Mouse (Mus musculus) c-Kit-positive CD71-negative TER-119-negative erythroid progenitor cells, embryonic 14.5 days (primary cell): ENCODE results near the gene Cldn6.
A peak's percentile ranks its signal among the peaks of the same experiment; 100 is the strongest.

Source experiments
- DNase-seq: peaks from one replicate; pipeline ENCODE4 v3.0.0-alpha.2; 2013; ENCODE audit warnings: low read depth

The Cldn6 gene

GRCm38 (mm10) chr17:23675127-23675526, 3.9 kb upstream of the Cldn6 start:
- no peak for DNase-seq

GRCm38 (mm10) chr17:23675564-23676281, 3.3 kb upstream of the Cldn6 start:
- DNase-seq: peak; percentile 75

- no peak for DNase-seq
These were observed 2.5 kb upstream of the Cldn6 start for GRCm38 (mm10) chr17:23676473-23677031.

GRCm38 (mm10) chr17:23677236-23677679, 1.8 kb upstream of the Cldn6 start, which contains the start of gene Tnfrsf12a:
Gene Tnfrsf12a (minus strand): TSS chr17:23677468.
- peak; percentile 82 for DNase-seq

- DNase-seq: no peak
These were observed 1.3 kb downstream of the Cldn6 start for GRCm38 (mm10) chr17:23680336-23680735.

- DNase-seq: no peak
These were observed 2.0 kb downstream of the Cldn6 start for GRCm38 (mm10) chr17:23681086-23681485.

GRCm38 (mm10) chr17:23682092-23682491, 3.0 kb downstream of the Cldn6 start:
- DNase-seq: no peak

- DNase-seq: no peak
These were observed 3.5 kb downstream of the Cldn6 start for GRCm38 (mm10) chr17:23682530-23682929.

GRCm38 (mm10) chr17:23683226-23683625, 4.2 kb downstream of the Cldn6 start:
- DNase-seq: no peak

GRCm38 (mm10) chr17:23683856-23684672, 5.0 kb downstream of the Cldn6 start, which contains the start of gene Cldn9:
Gene Cldn9 (minus strand): TSS chr17:23684026.
- no peak for DNase-seq

- DNase-seq: no peak
These were observed 15.4 kb downstream of the Cldn6 start for GRCm38 (mm10) chr17:23694491-23694890.

GRCm38 (mm10) chr17:23695801-23696200, 16.8 kb downstream of the Cldn6 start:
- no peak for DNase-seq

GRCm38 (mm10) chr17:23699131-23700077, 20.4 kb downstream of the Cldn6 start:
- DNase-seq: no peak

GRCm38 (mm10) chr17:23700079-23700478, 21.0 kb downstream of the Cldn6 start:
- DNase-seq: peak; percentile 85

GRCm38 (mm10) chr17:23703301-23703700, 24.3 kb downstream of the Cldn6 start:
- DNase-seq: no peak

GRCm38 (mm10) chr17:23704741-23705140, 25.7 kb downstream of the Cldn6 start:
- DNase-seq: no peak

- DNase-seq: no peak
These were observed 26.6 kb downstream of the Cldn6 start for GRCm38 (mm10) chr17:23705525-23706104.

GRCm38 (mm10) chr17:23706212-23706611, 27.2 kb downstream of the Cldn6 start:
- DNase-seq: peak; percentile 57

- DNase-seq: no peak
These were observed 38.0 kb downstream of the Cldn6 start for GRCm38 (mm10) chr17:23717003-23717402.

- DNase-seq: no peak
These were observed 40.4 kb downstream of the Cldn6 start for GRCm38 (mm10) chr17:23719455-23719854.

- DNase-seq: no peak
These were observed 42.8 kb downstream of the Cldn6 start for GRCm38 (mm10) chr17:23721886-23722285.
